Mouse (Mus musculus) left cerebral cortex, postnatal 25 days (tissue): ENCODE results near the gene Speer1. TPM values are rescaled to one million over a fixed set of nuclear protein-coding genes. Genes with fewer than 3 reads are reported as not detected.
"Not testable (repeated sequence)": the region's sequence is repeated elsewhere in the genome, so short reads cannot be mapped to it uniquely, and the experiment has no call there.

Experiments used
- DNase-seq, 2 experiments: peaks; one replicate each; pipeline ENCODE4 v3.0.0; 2022; ENCODE audit warnings: low spot score in 2 of 2, mixed read lengths in 1 of 2
- intact Hi-C: fragments of 180-260 bp; cut with DNase I; formaldehyde crosslinking; loops from one replicate; pipeline ENCODE4 v1.15.1; 2025
- total RNA-seq, 2 experiments: library from RNA; stranded (reverse); gene quantifications; 2 replicates each; pipeline ENCODE4 v1.2.3; 2021

Speer1 gene
- not detected for total RNA-seq

DNA sequence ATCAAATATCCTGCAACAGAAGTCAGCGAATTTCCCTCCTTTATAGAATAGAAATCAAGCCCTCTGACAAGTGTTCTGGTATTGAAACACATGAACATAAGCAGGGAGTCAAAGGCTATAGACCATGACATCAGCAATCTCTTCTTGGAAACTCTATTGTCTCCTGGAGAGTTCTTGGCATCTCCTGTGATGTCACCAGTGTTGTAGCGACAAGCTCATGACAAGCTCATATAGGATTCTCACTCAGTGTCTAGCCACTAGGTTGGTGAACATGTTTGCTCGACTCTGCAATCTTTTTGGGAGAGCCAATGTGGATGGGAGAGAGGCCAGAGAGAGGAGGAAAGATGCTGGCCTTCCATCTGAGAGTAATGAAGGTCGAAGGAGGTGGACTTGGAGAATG, at the start of gene Speer1:
Gene Speer1 (plus strand): TSS at position 301 of the 400 bp plus-strand sequence.
- intact Hi-C loops, DNase-seq: not testable (repeated sequence)

Other genes with a start within 250 kb of the Speer1 start
- gene Gm8879, start 213.9 kb upstream of the Speer1 start, total RNA-seq: not detected
- not detected for gene Gm5861, start 158.4 kb upstream of the Speer1 start, total RNA-seq
- gene Gm8890, start 85.5 kb upstream of the Speer1 start, total RNA-seq: not detected
- not detected for gene Gm8897, start 74.9 kb downstream of the Speer1 start, total RNA-seq
- not detected for gene Gm8906, start 161.2 kb downstream of the Speer1 start, total RNA-seq